Mouse (Mus musculus): ENCODE measurements around the gene Prr29.

GRCm38 (mm10) chr11:106398481-106398880, 33.2 kb downstream of the Prr29 start:
- TF ChIP-seq EP300 (IDR thresholded peaks at IDR 0.05; ENCODE audit: low read depth) (no peak), CTCF (IDR thresholded peaks at IDR 0.05; ENCODE audit: low read depth) (no peak)

Data from liver, postnatal 0 days (tissue).